Mouse (Mus musculus): Measurements from ENCODE around the gene Tbx1.

Gene Tbx1

GRCm38 (mm10) chr16:18631141-18631540, 40.7 kb upstream of the Tbx1 start:
- Histone ChIP-seq H3K27me3 (ENCODE audit: insufficient read depth, low read length) (peaks cover 86% of the 10 kb centered on the region), H3K36me3 (ENCODE audit: insufficient read depth, low read length) (no peaks in the 10 kb centered on the region), H3K9me3 (ENCODE audit: low read length) (peaks cover 13% of the 10 kb centered on the region), H3K4me1 (replicated peaks; ENCODE audit: low read depth, low read length) (peaks cover 33% of the 10 kb centered on the region), H3K4me3 (replicated peaks; ENCODE audit: low read length) (no peak overlapping the region)
- TF ChIP-seq POU5F1 (IDR thresholded peaks at IDR 0.05; ENCODE audit: borderline replicate concordance, low read length) (no peak), NANOG (IDR thresholded peaks at IDR 0.05; ENCODE audit: borderline replicate concordance, low read length) (no peak), CTCF (conservative IDR thresholded peaks at IDR 0.05; ENCODE audit: low read length) (no peak)

- Histone ChIP-seq H3K36me3 (ENCODE audit: insufficient read depth, low read length) (no peaks in the 10 kb centered on the region), H3K9me3 (ENCODE audit: low read length) (peaks cover 13% of the 10 kb centered on the region), H3K4me1 (replicated peaks; ENCODE audit: low read depth, low read length) (peaks cover 40% of the 10 kb centered on the region)
These were observed 39.8 kb upstream of the Tbx1 start for GRCm38 (mm10) chr16:18630291-18630690.

GRCm38 (mm10) chr16:18629390-18630231, 39.1 kb upstream of the Tbx1 start, which contains the start of gene Sept5:
TSS of gene Sept5 (minus strand) at chr16:18629954.
- H3K4me3 ChIP-seq (replicated peaks; ENCODE audit: low read length) = peak within 1 kb of the TSS; percentile 77
- TF ChIP-seq POU5F1 (IDR thresholded peaks at IDR 0.05; ENCODE audit: borderline replicate concordance, low read length) = no peak
- no peak for TF ChIP-seq NANOG (IDR thresholded peaks at IDR 0.05; ENCODE audit: borderline replicate concordance, low read length)
- TF ChIP-seq CTCF (conservative IDR thresholded peaks at IDR 0.05; ENCODE audit: low read length) = no peak
- H3K4me1 ChIP-seq (replicated peaks; ENCODE audit: low read depth, low read length) = peaks cover 43% of the 10 kb centered on the region
- H3K27me3 ChIP-seq (ENCODE audit: insufficient read depth, low read length) = peaks cover 90% of the 10 kb centered on the region
- peaks cover 8% of the 10 kb centered on the region for H3K9me3 ChIP-seq (ENCODE audit: low read length)
- no peaks in the 10 kb centered on the region for H3K36me3 ChIP-seq (ENCODE audit: insufficient read depth, low read length)

More at GRCm38 (mm10) chr16:18630291-18630690, 39.8 kb upstream of the Tbx1 start:
- TF ChIP-seq POU5F1 (IDR thresholded peaks at IDR 0.05; ENCODE audit: borderline replicate concordance, low read length) (no peak), NANOG (IDR thresholded peaks at IDR 0.05; ENCODE audit: borderline replicate concordance, low read length) (no peak), CTCF (conservative IDR thresholded peaks at IDR 0.05; ENCODE audit: low read length) (no peak)
- Histone ChIP-seq H3K4me3 (replicated peaks; ENCODE audit: low read length) (peak overlapping the region; percentile 77), H3K27me3 (ENCODE audit: insufficient read depth, low read length) (peaks cover 90% of the 10 kb centered on the region)

GRCm38 (mm10) chr16:18628948-18629340, 38.5 kb upstream of the Tbx1 start:
- no peak for TF ChIP-seq CTCF (conservative IDR thresholded peaks at IDR 0.05; ENCODE audit: low read length)
- TF ChIP-seq POU5F1 (IDR thresholded peaks at IDR 0.05; ENCODE audit: borderline replicate concordance, low read length) = no peak
- no peak for TF ChIP-seq NANOG (IDR thresholded peaks at IDR 0.05; ENCODE audit: borderline replicate concordance, low read length)
- H3K4me3 ChIP-seq (replicated peaks; ENCODE audit: low read length) = peak overlapping the region; percentile 77
- H3K4me1 ChIP-seq (replicated peaks; ENCODE audit: low read depth, low read length) = peaks cover 44% of the 10 kb centered on the region
- H3K27me3 ChIP-seq (ENCODE audit: insufficient read depth, low read length) = peaks cover 95% of the 10 kb centered on the region
- no peaks in the 10 kb centered on the region for H3K36me3 ChIP-seq (ENCODE audit: insufficient read depth, low read length)
- peaks cover 1% of the 10 kb centered on the region; the same call in 1 of the 2 replicates for H3K9me3 ChIP-seq (ENCODE audit: low read length)

GRCm38 (mm10) chr16:18628206-18628947, 37.9 kb upstream of the Tbx1 start:
- H3K9me3 ChIP-seq (ENCODE audit: low read length) = no peaks in the 10 kb centered on the region; the same call in 1 of the 2 replicates
- peaks cover 50% of the 10 kb centered on the region for H3K4me1 ChIP-seq (replicated peaks; ENCODE audit: low read depth, low read length)
- H3K36me3 ChIP-seq (ENCODE audit: insufficient read depth, low read length) = no peaks in the 10 kb centered on the region
- TF ChIP-seq CTCF (conservative IDR thresholded peaks at IDR 0.05; ENCODE audit: low read length) (no peak), NANOG (IDR thresholded peaks at IDR 0.05; ENCODE audit: borderline replicate concordance, low read length) (no peak), POU5F1 (IDR thresholded peaks at IDR 0.05; ENCODE audit: borderline replicate concordance, low read length) (no peak)
- 0 out of 2 replicates have a peak overlapping the region, but pooled peaks have one; percentile 77 for H3K4me3 ChIP-seq (replicated peaks; ENCODE audit: low read length)
- H3K27me3 ChIP-seq (ENCODE audit: insufficient read depth, low read length) = peaks cover 95% of the 10 kb centered on the region

- TF ChIP-seq CTCF (conservative IDR thresholded peaks at IDR 0.05; ENCODE audit: low read length) (no peak), POU5F1 (IDR thresholded peaks at IDR 0.05; ENCODE audit: borderline replicate concordance, low read length) (no peak), NANOG (IDR thresholded peaks at IDR 0.05; ENCODE audit: borderline replicate concordance, low read length) (no peak)
- no peaks in the 10 kb centered on the region for H3K36me3 ChIP-seq (ENCODE audit: insufficient read depth, low read length)
- peaks cover 95% of the 10 kb centered on the region for H3K27me3 ChIP-seq (ENCODE audit: insufficient read depth, low read length)
- H3K4me3 ChIP-seq (replicated peaks; ENCODE audit: low read length) = peak overlapping the region; percentile 77; the same call in 1 of the 2 replicates
- peaks cover 57% of the 10 kb centered on the region for H3K4me1 ChIP-seq (replicated peaks; ENCODE audit: low read depth, low read length)
- H3K9me3 ChIP-seq (ENCODE audit: low read length) = no peaks in the 10 kb centered on the region; the same call in 1 of the 2 replicates
These were observed 36.7 kb upstream of the Tbx1 start for GRCm38 (mm10) chr16:18627163-18627562.

- Histone ChIP-seq H3K4me1 (replicated peaks; ENCODE audit: low read depth, low read length) (peaks cover 65% of the 10 kb centered on the region), H3K9me3 (ENCODE audit: low read length) (no peaks in the 10 kb centered on the region; the same call in 1 of the 2 replicates), H3K27me3 (ENCODE audit: insufficient read depth, low read length) (peaks cover 97% of the 10 kb centered on the region), H3K36me3 (ENCODE audit: insufficient read depth, low read length) (no peaks in the 10 kb centered on the region), H3K4me3 (replicated peaks; ENCODE audit: low read length) (peak within 1 kb of the TSS; percentile 77)
- peak; percentile 6; the same call in 1 of the 2 replicates for TF ChIP-seq CTCF (conservative IDR thresholded peaks at IDR 0.05; ENCODE audit: low read length)
- no peak for TF ChIP-seq NANOG (IDR thresholded peaks at IDR 0.05; ENCODE audit: borderline replicate concordance, low read length)
These were observed 36.0 kb upstream of the Tbx1 start, which contains the start of gene Gm49601 for GRCm38 (mm10) chr16:18626376-18626878. TSS of gene Gm49601 (minus strand) at chr16:18626427.

Measured in E14TG2a.4 (cell line).